Mouse (Mus musculus): Measurements from ENCODE around the gene Rangrf. TPM values are rescaled to one million over a fixed set of nuclear protein-coding genes. Genes with fewer than 3 reads are reported as not detected.
"Not testable (repeated sequence)": the region's sequence is repeated elsewhere in the genome, so short reads cannot be mapped to it uniquely, and the experiment has no call there.

Gene Rangrf
- total RNA-seq, 2 experiments from 2014 or later, result 13.4 to 15.8 TPM

DNA sequence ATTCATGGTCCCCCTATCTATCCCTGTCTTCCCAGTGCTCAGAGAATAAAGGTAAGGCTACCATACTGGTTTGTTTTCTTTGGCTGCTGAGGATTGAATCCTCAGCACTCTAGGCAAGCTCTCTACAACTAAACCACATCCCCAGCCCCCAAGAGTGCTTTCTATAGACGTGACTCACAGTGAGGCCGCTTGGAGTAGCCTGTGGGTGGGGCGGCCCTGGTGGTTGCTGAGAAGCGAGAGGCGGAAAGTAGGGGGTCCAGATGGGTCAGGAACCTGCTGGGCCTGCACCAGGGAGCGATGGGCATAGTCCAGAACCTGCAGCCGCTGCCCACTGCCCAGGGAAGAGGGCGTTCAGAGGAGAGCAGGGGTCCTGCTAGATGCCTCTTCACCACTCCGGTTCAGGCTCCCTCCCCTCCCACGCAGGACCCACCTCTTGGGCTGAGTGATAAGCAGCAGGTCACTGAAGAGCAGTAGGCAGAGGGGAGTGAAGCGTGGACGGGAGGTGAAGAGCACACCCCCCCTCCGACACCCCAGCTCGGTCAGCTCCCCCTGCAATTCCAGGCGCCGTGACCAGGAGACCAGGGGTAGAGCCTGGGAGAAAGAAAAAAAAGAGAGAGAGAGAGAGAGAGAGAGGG is 28.1 kb downstream of the Rangrf start:
- DNase-seq (ENCODE audit: low spot score in 2 of 2), result no peak

GRCm38 (mm10) chr11:68946001-68946400 is 29.0 kb downstream of the Rangrf start:
- no peak for DNase-seq (ENCODE audit: low spot score in 2 of 2)

DNA sequence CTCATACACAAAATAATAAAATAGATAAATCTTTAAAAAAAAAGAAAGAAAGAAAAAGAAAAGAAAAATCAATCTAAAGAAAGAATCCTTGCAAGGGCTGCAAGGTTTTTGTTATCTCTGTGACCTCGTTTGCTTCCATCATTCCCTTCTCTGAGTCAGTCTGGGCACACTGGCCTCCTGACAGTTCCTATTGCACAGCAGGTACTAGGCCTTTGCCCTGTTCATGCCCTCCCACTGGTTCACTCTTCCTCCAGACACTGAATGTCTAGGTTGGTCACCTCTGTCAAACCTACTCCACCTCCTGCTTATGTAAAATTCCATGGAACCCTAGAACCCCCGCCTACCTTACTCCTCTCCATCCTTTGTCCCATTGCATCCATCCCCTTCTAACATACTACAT is 29.7 kb downstream of the Rangrf start:
- DNase-seq (ENCODE audit: low spot score in 2 of 2), result no peak

GRCm38 (mm10) chr11:68942731-68943130 is 32.3 kb downstream of the Rangrf start:
- DNase-seq (ENCODE audit: low spot score in 2 of 2), result no peak

GRCm38 (mm10) chr11:68940516-68940915 is 34.5 kb downstream of the Rangrf start:
- no peak for DNase-seq (ENCODE audit: low spot score in 2 of 2)

DNA sequence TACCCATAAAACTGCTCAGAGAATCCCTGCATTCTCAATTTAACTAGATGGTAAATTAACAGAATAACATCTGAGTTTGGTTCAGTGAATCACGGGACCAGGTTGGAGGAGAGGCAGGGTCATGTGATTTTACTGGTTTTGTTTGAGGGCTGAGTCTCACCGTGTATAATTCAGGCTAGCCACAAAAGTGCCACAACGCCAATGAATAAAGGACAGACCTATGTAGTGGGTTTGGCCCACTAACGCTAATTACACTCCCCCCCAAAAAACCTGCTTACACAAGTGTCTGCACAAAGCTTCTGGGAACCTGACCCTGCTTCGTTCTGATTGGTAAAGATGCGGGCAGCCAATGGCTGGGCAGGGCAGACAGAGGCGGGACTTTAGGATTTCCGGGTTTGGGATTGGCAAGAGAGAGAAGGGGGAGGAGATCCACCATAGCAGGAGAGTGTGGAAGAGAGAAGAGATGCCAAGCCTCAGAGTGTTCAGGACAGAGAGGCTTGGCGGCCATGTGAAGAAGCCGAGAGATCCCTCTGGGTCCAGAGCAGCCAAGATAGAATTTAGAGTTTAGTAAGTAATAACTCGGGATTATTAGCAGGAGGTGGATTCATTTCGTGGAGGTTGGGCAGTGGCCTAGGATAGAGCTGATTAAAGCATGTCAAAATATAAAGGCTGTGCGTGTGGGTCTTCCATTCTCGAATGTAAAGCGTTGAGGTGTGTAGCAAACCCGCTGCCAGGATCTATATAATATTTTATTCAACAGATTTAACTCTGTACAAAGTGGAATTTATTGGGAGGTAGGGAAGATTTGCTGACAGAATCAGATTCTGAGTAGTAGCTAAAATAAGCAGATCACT is 35.3 kb downstream of the Rangrf start:
- peak; percentile 78 to 94 for DNase-seq (ENCODE audit: low spot score in 2 of 2)

GRCm38 (mm10) chr11:68936951-68937350 is 38.0 kb downstream of the Rangrf start:
- DNase-seq (ENCODE audit: low spot score in 2 of 2), result not testable (repeated sequence)

DNA sequence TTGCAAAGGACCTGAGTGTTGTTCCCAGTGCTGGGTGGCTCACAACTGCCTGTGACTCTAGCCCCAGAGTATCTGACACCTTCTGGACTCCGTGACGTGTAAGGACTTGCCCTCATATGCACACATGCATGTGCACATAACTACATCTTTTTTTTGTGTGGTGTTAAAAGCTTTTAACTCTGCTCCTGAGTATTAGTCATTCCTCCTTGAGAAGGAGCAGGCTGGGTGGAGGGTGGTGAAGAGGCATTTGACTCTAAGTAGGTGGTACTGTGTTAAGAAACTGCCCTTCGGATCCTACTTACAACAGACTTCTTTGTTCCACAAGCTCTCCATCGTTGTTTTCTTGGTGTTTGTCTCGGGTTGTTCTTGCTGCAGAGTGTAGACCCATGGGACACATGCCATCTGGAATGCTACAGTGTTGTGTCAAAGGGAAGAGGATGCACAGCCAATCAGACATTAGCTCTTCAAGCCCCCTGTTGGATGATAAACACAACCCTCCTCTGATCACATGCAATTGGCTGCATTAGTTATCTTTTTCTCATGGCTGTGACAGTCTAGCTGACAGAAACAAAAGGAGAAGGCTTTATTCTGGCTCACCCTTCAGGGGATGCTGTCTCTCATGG is 41.0 kb downstream of the Rangrf start:
- no peak for DNase-seq (ENCODE audit: low spot score in 2 of 2)

GRCm38 (mm10) chr11:68929947-68930346 is 45.0 kb downstream of the Rangrf start:
- DNase-seq (ENCODE audit: low spot score in 2 of 2), result no peak

GRCm38 (mm10) chr11:68926981-68927380 is 48.0 kb downstream of the Rangrf start, which contains the start of gene Odf4:
Gene Odf4, minus strand, starts transcription at chr11:68927081.
- no peak for DNase-seq (ENCODE audit: low spot score in 2 of 2)

DNA sequence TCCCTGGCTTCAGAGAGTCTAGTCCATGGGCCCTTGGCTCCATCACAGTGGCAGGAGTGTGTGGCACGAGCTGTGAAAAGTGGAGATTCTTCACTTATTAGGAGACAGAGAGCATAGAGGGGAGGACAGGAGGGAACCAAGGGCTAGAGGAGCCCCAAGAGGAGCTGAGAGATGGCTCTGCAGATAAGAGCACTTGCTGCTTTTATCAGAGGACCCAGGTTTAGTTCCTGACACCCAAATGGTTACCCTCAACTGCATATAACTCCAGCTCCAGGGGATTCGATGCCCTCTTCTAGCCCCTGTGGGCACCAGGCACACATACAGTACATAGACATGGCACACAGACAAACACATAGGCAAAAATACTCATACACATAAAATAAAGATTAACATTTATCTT is 50.2 kb downstream of the Rangrf start:
- DNase-seq (ENCODE audit: low spot score in 2 of 2), result no peak

- DNase-seq (ENCODE audit: low spot score in 2 of 2), result no peak
Observed at GRCm38 (mm10) chr11:68923191-68923590, 51.8 kb downstream of the Rangrf start.

Small RNA genes lying within 50 kb of the gene (microRNA-seq; reads per million reads assigned to microRNA genes)
- 1.1 to 2.7 reads per million in 2 experiments for gene Mir3062

Other genes with a start within 250 kb of the Rangrf start
- gene Ndel1, start 103.3 kb downstream of the Rangrf start, total RNA-seq (2021), result 10 to 100 TPM; 85.1 to 93.1 TPM
- not detected for gene Rnf222, start 86.6 kb downstream of the Rangrf start, total RNA-seq (2021)
- 100 to 1,000 TPM; 611 to 652 TPM for gene Rpl26, start 73.6 kb downstream of the Rangrf start, total RNA-seq (2021)
- under 1 TPM; 0.33 to 0.41 TPM for gene Odf4, start 48.1 kb downstream of the Rangrf start, total RNA-seq (2021)
- 1 to 10 TPM; 7.6 to 9.7 TPM for gene Arhgef15, start 17.7 kb downstream of the Rangrf start, total RNA-seq (2021)
- gene Slc25a35, start 7.1 kb downstream of the Rangrf start, total RNA-seq (2021), result 1 to 10 TPM; 4.6 to 4.8 TPM
- 10 to 100 TPM; 24.1 to 25.3 TPM for gene Pfas, start 33.3 kb upstream of the Rangrf start, total RNA-seq (2021)
- gene Ctc1, start 40.7 kb upstream of the Rangrf start, total RNA-seq (2021), result 10 to 100 TPM; 33.6 to 38.8 TPM
- gene Aurkb, start 70.5 kb upstream of the Rangrf start, total RNA-seq (2021), result 1 to 10 TPM; 2.1 to 2.3 TPM
- 10 to 100 TPM; 25.2 to 26.4 TPM for gene Borcs6, start 84.5 kb upstream of the Rangrf start, total RNA-seq (2021)
- gene Tmem107, start 95.6 kb upstream of the Rangrf start, total RNA-seq (2021), result 10 to 100 TPM; 13.5 to 13.7 TPM
- gene Vamp2, start 113.3 kb upstream of the Rangrf start, total RNA-seq (2021), result 1,000 to 10,000 TPM; 1,073 to 1,118 TPM
- gene Per1, start 120.0 kb upstream of the Rangrf start, total RNA-seq (2021), result 10 to 100 TPM; 84.4 to 86.8 TPM
- gene Hes7, start 145.2 kb upstream of the Rangrf start, total RNA-seq (2021), result under 1 TPM; 0.46 to 0.62 TPM
- under 1 TPM; 0.88 to 0.95 TPM for gene 9130213A22Rik, start 147.4 kb upstream of the Rangrf start, total RNA-seq (2021)
- 1 to 10 TPM; 2.9 to 5.7 TPM for gene Aloxe3, start 150.7 kb upstream of the Rangrf start, total RNA-seq (2021)
- under 1 TPM; 0.65 to 0.95 TPM for gene Alox12b, start 181.8 kb upstream of the Rangrf start, total RNA-seq (2021)
- 1 to 10 TPM; 5.5 to 8.4 TPM for gene Alox8, start 222.7 kb upstream of the Rangrf start, total RNA-seq (2021)